Mouse (Mus musculus): Measurements from ENCODE around the gene Dlec1.

Gene Dlec1

DNA sequence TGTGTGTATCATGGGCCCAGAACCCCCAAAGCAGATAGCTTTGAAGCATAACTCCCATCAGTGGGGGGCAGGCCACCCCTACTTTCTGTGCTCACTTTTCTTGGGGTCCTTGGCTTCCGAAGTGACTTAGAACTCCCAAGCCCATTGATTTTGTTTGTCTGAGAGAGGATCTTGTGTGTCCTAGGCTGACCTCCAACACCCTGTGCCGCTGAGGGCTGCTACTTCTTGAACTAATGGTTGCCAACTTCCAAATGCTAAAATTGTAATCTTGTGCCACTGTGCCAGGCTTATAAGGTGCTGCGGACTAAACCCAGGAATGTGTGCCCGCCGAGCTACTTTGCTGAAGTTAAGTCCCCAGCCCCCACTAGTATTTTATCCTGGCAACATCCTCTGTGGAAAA is 11.8 kb upstream of the Dlec1 start:
- no peak for DNase-seq

GRCm38 (mm10) chr9:119091581-119092310 is 10.5 kb upstream of the Dlec1 start:
- DNase-seq, result no peak

DNA sequence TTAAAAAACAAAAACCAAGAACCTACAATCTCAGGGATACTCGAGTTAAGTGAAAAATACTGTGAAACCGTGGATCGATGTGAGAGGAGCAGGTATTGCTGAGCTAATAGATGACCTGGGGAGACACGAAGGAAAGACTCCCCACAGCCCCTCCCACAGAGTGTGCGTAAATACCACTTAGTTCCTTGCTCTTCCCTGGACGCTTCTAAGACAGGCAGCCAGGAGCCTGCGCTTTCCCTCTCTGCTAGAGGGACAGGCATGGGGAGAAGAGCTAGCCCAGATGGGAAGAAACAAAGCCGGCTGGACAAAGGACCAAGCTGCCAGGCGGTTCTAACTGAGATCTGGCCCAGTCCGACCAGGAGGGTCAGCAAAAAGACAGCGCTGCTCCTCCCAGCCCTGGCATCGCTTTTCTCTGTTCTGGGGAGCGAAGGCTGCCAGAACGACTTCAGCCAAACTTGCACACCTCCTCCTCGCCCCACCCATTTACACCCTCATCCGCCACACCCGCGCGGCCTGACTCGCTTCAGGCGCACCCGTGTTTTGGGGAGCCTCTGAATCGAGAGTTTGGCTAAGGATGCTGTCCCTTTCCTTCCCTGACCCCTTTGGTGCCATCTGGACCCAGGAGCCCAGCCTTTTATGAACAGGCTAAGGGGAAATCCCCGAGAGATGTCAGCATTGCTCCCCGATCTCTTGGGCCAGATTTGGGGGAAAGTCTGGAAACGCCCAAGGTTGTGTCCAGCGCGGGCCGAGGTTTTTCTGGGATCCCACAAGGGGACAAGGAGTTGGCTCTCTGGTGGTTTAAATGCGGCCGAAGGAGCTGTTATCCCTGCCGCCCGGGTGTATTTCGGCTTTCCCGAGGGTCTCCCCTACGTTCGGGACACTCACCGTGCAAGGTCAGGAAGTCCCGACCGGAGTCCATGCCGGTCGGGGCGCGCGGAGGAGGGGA is 9.5 kb upstream of the Dlec1 start:
- no peak for DNase-seq

- DNase-seq, result peak; percentile 88
These were observed 8.6 kb upstream of the Dlec1 start, which contains the start of gene Plcd1 for GRCm38 (mm10) chr9:119093419-119094295. Plcd1 (minus strand) TSS chr9:119093502.

DNA sequence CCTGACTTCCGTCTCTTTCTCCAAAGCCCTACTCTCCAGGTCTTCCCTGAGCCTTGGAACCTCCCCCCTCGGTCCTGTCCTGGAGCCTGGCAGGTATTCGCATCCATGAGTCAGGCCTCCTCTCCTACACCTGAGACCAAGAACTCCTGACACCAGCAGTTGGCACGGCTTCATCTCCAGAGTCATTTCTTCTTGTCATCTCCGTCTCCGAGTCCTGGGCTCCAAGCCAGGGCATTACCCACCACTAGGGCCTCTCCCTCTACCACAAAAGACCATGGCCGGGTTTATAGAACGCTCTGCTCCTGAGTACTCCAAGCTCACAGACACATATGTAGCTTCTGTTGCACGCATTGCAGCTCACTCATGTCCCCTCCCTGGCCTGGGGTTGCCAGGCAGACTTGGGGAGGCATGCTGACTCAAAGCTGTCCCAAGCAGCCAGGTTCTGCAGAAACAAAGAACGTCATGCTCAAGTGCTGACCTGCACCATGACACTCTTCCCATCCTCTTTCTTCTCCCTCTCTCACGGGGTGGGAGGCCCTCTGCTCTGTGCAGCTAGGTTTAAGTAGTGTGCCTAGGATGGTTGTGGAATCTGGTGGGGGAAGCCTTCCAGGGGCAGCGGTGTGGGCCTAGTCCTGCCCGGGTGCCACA is 7.7 kb upstream of the Dlec1 start:
- DNase-seq, result no peak

GRCm38 (mm10) chr9:119100177-119100898 is 1.9 kb upstream of the Dlec1 start:
- DNase-seq, result no peak

- DNase-seq, result no peak
These were observed 470 bp downstream of the Dlec1 start for GRCm38 (mm10) chr9:119102783-119103113.

- DNase-seq, result peak; percentile 74
These were observed 5.3 kb downstream of the Dlec1 start for GRCm38 (mm10) chr9:119107566-119107965.

- no peak for DNase-seq
These were observed 7.5 kb downstream of the Dlec1 start for GRCm38 (mm10) chr9:119109685-119110353.

GRCm38 (mm10) chr9:119110640-119111039 is 8.4 kb downstream of the Dlec1 start:
- no peak for DNase-seq

DNA sequence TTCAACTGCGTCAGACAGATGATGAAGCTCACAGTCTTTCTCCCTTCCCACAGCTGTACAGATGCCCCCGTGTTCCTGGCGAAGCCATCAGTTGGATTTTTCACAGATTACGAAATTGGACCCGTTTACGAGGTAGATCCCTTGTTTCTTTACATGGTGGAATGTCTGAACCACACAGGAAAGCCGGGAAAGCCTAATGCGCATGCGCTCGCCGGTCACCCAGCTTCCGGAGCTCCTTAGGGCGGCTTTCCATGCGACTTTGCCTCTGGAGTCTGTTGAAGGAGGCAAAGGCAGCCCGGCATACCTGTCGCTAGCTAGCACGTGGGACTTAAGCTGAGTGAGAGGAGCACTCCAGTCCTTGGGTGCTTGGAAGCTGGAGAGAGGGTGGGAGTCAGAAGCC is 12.6 kb downstream of the Dlec1 start:
- DNase-seq, result no peak

DNA sequence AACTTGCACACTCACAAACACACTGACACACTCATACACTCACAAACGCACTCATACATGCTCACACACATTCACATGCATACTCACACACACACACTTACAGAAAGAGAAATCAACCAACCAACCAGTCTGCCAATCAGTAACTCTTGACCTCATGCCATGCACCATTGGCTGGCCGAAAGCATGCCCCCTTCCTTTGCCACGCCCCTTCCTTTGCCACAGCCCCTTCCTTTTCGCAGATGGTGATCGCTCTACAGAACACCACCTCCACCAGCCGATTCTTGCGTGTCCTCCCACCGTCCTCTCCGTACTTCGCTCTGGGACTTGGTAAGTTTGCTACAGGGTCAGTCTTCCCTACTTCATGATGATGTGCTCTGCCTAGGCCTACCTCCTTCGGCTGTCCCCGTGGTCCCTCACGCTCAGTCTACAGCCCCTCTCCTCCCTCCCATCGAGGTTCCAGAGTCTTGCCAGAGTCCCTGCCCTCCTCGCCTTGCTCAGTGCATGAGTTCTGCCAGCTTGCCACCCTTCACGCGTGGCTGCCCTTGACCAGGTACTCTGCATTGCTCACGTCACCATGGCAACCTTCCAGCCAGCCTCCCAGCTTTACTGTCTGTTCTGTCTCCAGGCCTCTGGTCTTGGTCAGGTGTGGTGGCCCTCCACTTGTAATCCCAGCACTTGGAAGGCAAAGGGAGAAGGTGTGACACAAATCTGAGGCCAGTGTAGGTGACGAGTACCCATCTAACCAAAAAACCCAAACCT is 17.3 kb downstream of the Dlec1 start:
- peak; percentile 96 for DNase-seq

DNA sequence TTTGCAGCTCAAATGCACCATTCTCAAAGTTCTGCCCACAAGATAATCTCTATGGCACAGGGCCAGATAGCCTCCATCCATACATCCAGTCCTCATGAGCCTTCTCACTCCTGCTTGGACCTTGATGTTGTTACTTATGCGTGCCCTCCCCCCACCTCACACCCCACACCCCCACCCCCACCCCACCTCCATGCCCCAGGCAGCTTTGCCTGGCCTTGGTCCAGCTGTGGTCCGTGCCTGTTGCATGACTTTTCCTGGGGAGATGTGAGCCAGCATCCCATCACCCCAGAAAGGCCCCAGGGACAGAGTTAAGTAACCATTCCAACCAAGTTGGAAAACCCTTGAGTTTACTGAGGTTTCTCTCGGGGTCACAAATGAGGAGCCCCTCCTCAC is 17.9 kb downstream of the Dlec1 start:
- no peak for DNase-seq

DNA sequence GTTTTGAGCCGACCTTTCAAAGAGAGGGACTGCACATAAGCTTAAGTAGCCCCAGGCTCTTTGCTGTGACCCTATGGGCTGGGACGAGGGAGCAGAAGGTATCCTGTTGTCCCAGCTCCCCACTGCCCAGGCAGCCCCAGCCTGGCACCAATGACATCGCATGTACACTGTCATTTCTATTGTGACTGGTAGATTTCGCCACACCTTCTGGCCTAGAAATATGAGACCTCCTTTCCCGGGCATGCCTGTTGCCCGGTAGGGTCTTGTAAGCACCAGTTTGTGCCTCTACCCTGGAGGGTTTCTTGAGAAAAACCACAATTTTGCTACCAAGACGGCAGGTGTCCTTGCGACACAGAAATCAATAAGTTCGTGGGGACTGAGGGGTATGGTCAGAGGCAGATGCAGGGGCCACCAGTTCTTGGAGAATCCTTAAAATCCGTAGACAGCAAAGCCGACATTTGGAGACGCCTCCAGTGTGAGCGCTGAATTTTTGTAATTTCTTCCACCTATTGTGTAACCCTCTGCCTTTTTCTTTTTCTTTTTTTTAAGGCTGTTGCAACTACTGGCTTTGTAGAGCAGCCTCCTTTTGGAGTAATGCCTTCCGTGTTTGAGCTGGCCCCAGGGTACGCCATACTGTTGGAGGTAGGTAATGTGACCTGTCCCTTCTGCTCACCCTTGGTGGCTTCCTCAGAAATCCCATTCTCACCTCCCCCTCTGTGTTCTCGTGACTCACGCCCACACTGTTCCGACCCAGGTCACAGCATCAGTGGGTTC is 20.5 kb downstream of the Dlec1 start:
- no peak for DNase-seq

GRCm38 (mm10) chr9:119128436-119129181 is 26.3 kb downstream of the Dlec1 start:
- no peak for DNase-seq

- peak; percentile 54 for DNase-seq
These were observed 28.4 kb downstream of the Dlec1 start for GRCm38 (mm10) chr9:119130692-119131091.

DNA sequence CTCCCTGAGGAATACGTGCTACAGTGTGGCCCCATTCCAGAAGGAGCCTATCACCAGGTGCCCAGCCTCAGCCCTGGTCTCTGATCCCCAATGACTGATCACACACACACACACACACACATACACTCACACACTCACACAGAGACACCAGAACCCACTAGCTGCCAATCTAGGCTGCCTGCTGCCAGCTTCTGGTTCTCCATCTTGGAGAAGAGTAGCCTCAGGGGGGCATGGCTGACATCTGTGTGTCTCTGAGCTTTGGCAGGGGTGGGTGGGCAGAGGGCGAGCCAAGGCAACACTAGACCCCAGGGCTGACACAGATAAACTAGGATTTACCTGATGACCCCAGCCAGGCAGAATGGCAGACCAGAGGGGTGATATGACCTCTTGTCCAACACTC is 36.6 kb downstream of the Dlec1 start:
- no peak for DNase-seq

DNA sequence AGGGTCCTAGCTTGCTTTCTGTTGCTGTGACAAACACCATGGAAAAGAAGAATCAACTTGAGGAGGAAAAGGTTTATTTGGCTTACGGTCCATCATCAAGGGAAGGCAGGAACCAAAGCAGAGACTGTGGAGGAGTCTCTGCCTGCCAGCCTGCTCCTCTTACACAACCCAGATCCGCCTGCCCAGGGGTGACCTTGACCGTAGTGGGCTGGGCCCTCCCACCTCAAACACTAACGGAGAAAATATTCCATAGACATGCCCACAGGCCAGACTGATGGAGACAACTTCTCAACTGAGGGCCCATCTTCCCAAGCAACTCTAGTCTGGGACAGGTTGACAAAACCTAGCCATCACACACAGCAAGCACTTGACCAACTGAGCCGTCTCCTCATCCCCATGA is 39.8 kb downstream of the Dlec1 start:
- no peak for DNase-seq

DNA sequence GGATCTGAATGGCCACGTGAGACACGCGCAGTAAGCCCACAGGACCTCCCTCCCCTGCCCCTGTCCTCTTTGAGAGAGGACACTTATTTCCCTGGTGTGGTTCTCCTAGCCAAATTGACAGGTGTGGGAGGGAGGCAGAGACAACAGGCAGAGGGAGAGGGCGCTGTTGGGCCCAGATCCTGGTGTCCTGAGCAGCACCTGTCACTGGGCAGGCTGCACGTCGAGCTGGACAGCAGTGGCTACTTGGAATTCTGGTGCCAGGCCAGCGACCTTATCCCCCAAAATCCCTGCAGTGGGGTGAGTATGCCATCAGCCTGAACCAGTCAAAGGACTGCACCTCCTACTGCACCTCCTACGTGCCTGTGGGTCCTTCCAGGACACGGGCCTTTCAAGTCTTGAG is 41.1 kb downstream of the Dlec1 start:
- no peak for DNase-seq
